Mouse (Mus musculus) embryonic facial prominence, embryonic 13.5 days (tissue): ENCODE results near the gene 1700006A11Rik. TPM values are rescaled to one million over a fixed set of nuclear protein-coding genes. Genes with fewer than 3 reads are reported as not detected.
"Not testable (repeated sequence)": the region's sequence is repeated elsewhere in the genome, so short reads cannot be mapped to it uniquely, and the experiment has no call there.

Experiments
- ATAC-seq: fragments of 200-750 bp; cut with Nextera tagmentation; 2 replicates; pipeline ENCODE4 v1.8.0; 2017; ENCODE audit warnings: low read depth; ENCODE audit not compliant: insufficient number of reproducible peaks, insufficient read depth, low FRiP score, low TSS enrichment
- H3K27ac ChIP-seq: fragments of 300-500 bp; sonication (generic); 2 replicates; pipeline ENCODE4 v1.5.1; 2015; ENCODE audit warnings: moderate library complexity, mild to moderate bottlenecking, inconsistent platforms
- H3K27me3 ChIP-seq: fragments of 300-500 bp; sonication (generic); 2 replicates; pipeline ENCODE4 v1.6.1; 2015; ENCODE audit warnings: mild to moderate bottlenecking, inconsistent platforms
- H3K36me3 ChIP-seq: fragments of 300-500 bp; sonication (generic); 2 replicates; pipeline ENCODE4 v1.6.1; 2015; ENCODE audit warnings: mild to moderate bottlenecking, inconsistent platforms
- H3K4me1 ChIP-seq: fragments of 300-500 bp; sonication (generic); 2 replicates; pipeline ENCODE4 v1.6.1; 2015; ENCODE audit warnings: inconsistent platforms
- H3K4me2 ChIP-seq: fragments of 300-500 bp; sonication (generic); 2 replicates; pipeline ENCODE4 v1.6.1; 2015; ENCODE audit warnings: moderate library complexity, mild to moderate bottlenecking, inconsistent platforms
- H3K4me3 ChIP-seq: fragments of 300-500 bp; sonication (generic); 2 replicates; pipeline ENCODE4 v1.5.1; 2015; ENCODE audit warnings: mild to moderate bottlenecking, inconsistent platforms
- H3K9ac ChIP-seq: fragments of 300-500 bp; sonication (generic); 2 replicates; pipeline ENCODE4 v1.6.1; 2015; ENCODE audit warnings: mild to moderate bottlenecking, inconsistent platforms
- H3K9me3 ChIP-seq: fragments of 300-500 bp; sonication (generic); 2 replicates; pipeline ENCODE4 v1.6.1; 2016; ENCODE audit warnings: inconsistent platforms
- WGBS: fragments of 180-500 bp; shearing (Covaris S2); methylation state at CpG from one replicate; pipeline ENCODE4 v1.1.7; 2015; ENCODE audit warnings: mixed read lengths; 5-methylcytosine and 5-hydroxymethylcytosine counted together
- polyA plus RNA-seq: library from polyadenylated mRNA; unstranded; fragments of >200 nt; fragmentation: Nextera tagmentation; extraction: Ambion mirVana; gene quantifications from 2 replicates; pipeline ENCODE4 v1.2.1, GENCODE M21; 2015

Gene 1700006A11Rik
- not detected in 2 replicates for polyA plus RNA-seq

GRCm38 (mm10) chr3:124425940-124426339 is at the start of gene 1700006A11Rik:
1700006A11Rik (minus strand) TSS chr3:124426040.
- no peak within 1 kb of the TSS for H3K4me3 ChIP-seq
- H3K4me2 ChIP-seq: no peak within 1 kb of the TSS
- H3K27ac ChIP-seq: no peak within 1 kb of the TSS
- no peaks in the 10 kb centered on the region for H3K27me3 ChIP-seq
- no peak within 1 kb of the TSS for H3K9ac ChIP-seq
- no peaks in the 10 kb centered on the region for H3K4me1 ChIP-seq
- ATAC-seq: no peak
- no peaks in the 10 kb centered on the region for H3K36me3 ChIP-seq
- no peaks in the 10 kb centered on the region for H3K9me3 ChIP-seq
- 88% methylated on average over 1 of the region's 1 CpGs for WGBS

- ATAC-seq, H3K4me1 ChIP-seq, H3K9me3 ChIP-seq, H3K4me3 ChIP-seq, H3K27me3 ChIP-seq, H3K36me3 ChIP-seq, H3K9ac ChIP-seq, H3K4me2 ChIP-seq, H3K27ac ChIP-seq: not testable (repeated sequence)
- WGBS: 82% methylated on average over 5 of the region's 5 CpGs
Observed at GRCm38 (mm10) chr3:124474291-124474690, 48.5 kb upstream of the 1700006A11Rik start.

GRCm38 (mm10) chr3:124466102-124466730 is 40.4 kb upstream of the 1700006A11Rik start:
- Histone ChIP-seq H3K9me3 (no peaks in the 10 kb centered on the region), H3K36me3 (no peaks in the 10 kb centered on the region), H3K27ac (no peak overlapping the region), H3K4me2 (no peak overlapping the region), H3K4me3 (no peak overlapping the region), H3K27me3 (no peaks in the 10 kb centered on the region), H3K9ac (no peak overlapping the region), H3K4me1 (no peaks in the 10 kb centered on the region)
- ATAC-seq: no peak
- 86% methylated on average over 6 of the region's 6 CpGs for WGBS

GRCm38 (mm10) chr3:124392201-124392600 is 33.6 kb downstream of the 1700006A11Rik start:
- Histone ChIP-seq H3K36me3 (no peaks in the 10 kb centered on the region), H3K4me1 (no peaks in the 10 kb centered on the region), H3K9ac (no peak overlapping the region), H3K27ac (no peak overlapping the region), H3K4me3 (no peak overlapping the region), H3K27me3 (no peaks in the 10 kb centered on the region), H3K9me3 (no peaks in the 10 kb centered on the region), H3K4me2 (no peak overlapping the region)
- no peak for ATAC-seq
- WGBS: 55% methylated on average over 5 of the region's 5 CpGs

GRCm38 (mm10) chr3:124390101-124390500 is 35.7 kb downstream of the 1700006A11Rik start:
- Histone ChIP-seq H3K4me3 (no peak overlapping the region), H3K27ac (no peak overlapping the region), H3K9ac (no peak overlapping the region), H3K27me3 (no peaks in the 10 kb centered on the region), H3K36me3 (no peaks in the 10 kb centered on the region), H3K9me3 (no peaks in the 10 kb centered on the region), H3K4me1 (no peaks in the 10 kb centered on the region), H3K4me2 (no peak overlapping the region)
- 84% methylated on average over 2 of the region's 2 CpGs for WGBS
- ATAC-seq: no peak

- H3K36me3 ChIP-seq: no peaks in the 10 kb centered on the region
- H3K4me2 ChIP-seq: no peak overlapping the region
- H3K4me3 ChIP-seq: no peak overlapping the region
- no peak overlapping the region for H3K27ac ChIP-seq
- no peaks in the 10 kb centered on the region for H3K9me3 ChIP-seq
- no peaks in the 10 kb centered on the region for H3K27me3 ChIP-seq
- no peak for ATAC-seq
- 80% methylated on average over 2 of the region's 2 CpGs for WGBS
- no peak overlapping the region for H3K9ac ChIP-seq
- no peaks in the 10 kb centered on the region for H3K4me1 ChIP-seq
Observed at GRCm38 (mm10) chr3:124389650-124390049, 36.2 kb downstream of the 1700006A11Rik start.

- WGBS: 93% methylated on average over 18 of the region's 18 CpGs
Observed at GRCm38 (mm10) chr3:124385377-124385776, 40.5 kb downstream of the 1700006A11Rik start.

GRCm38 (mm10) chr3:124372031-124372430 is 53.8 kb downstream of the 1700006A11Rik start:
- no peak overlapping the region for H3K4me3 ChIP-seq
- H3K9me3 ChIP-seq: no peaks in the 10 kb centered on the region
- 84% methylated on average over 2 of the region's 2 CpGs for WGBS
- no peaks in the 10 kb centered on the region for H3K36me3 ChIP-seq
- no peak overlapping the region for H3K4me2 ChIP-seq
- no peak overlapping the region for H3K27ac ChIP-seq
- ATAC-seq: no peak
- no peaks in the 10 kb centered on the region for H3K27me3 ChIP-seq
- no peak overlapping the region for H3K9ac ChIP-seq
- no peaks in the 10 kb centered on the region for H3K4me1 ChIP-seq

More at GRCm38 (mm10) chr3:124385377-124385776, 40.5 kb downstream of the 1700006A11Rik start:
- not testable (repeated sequence) for H3K27ac ChIP-seq, H3K4me1 ChIP-seq, H3K27me3 ChIP-seq, H3K9me3 ChIP-seq, H3K9ac ChIP-seq, H3K4me2 ChIP-seq, H3K36me3 ChIP-seq, ATAC-seq, H3K4me3 ChIP-seq

- Histone ChIP-seq H3K4me2 (no peak overlapping the region), H3K36me3 (no peaks in the 10 kb centered on the region), H3K27ac (no peak overlapping the region), H3K4me3 (no peak overlapping the region), H3K27me3 (no peaks in the 10 kb centered on the region), H3K9ac (no peak overlapping the region), H3K4me1 (no peaks in the 10 kb centered on the region), H3K9me3 (no peaks in the 10 kb centered on the region)
- WGBS: 87% methylated on average over 3 of the region's 3 CpGs
- ATAC-seq: no peak
Observed at GRCm38 (mm10) chr3:124357533-124357932, 68.3 kb downstream of the 1700006A11Rik start.

Other genes starting within 250 kb of the 1700006A11Rik start
- 14.4 and 15.0 TPM in 2 replicates for gene Tram1l1, start 105.2 kb downstream of the 1700006A11Rik start, polyA plus RNA-seq
- not detected in 2 replicates for gene 1700003H04Rik, start 155.1 kb upstream of the 1700006A11Rik start, polyA plus RNA-seq